Mouse (Mus musculus) forebrain, embryonic 10.5 days (tissue): ENCODE measurements around the gene Cln6. TPM values are rescaled to one million over a fixed set of nuclear protein-coding genes. Genes with fewer than 3 reads are reported as not detected.
A peak's percentile ranks its signal among the peaks of the same experiment; 100 is the strongest.
"Not testable (repeated sequence)": the region's sequence is repeated elsewhere in the genome, so short reads cannot be mapped to it uniquely, and the experiment has no call there.

Source experiments
- DNase-seq: peaks from one replicate; pipeline ENCODE4 v3.0.0-alpha.2; 2017; ENCODE audit warnings: low spot score; ENCODE audit errors: extremely low spot score
- H3K27ac ChIP-seq: fragments of 300-500 bp; sonication (generic); 2 replicates; pipeline ENCODE4 v1.5.1; 2016; ENCODE audit warnings: mild to moderate bottlenecking
- H3K27me3 ChIP-seq: fragments of 300-500 bp; sonication (generic); 2 replicates; pipeline ENCODE4 v1.6.1; 2016; ENCODE audit warnings: mild to moderate bottlenecking; ENCODE audit not compliant: poor library complexity, severe bottlenecking
- H3K36me3 ChIP-seq: fragments of 300-500 bp; sonication (generic); replicated peaks from 2 replicates; pipeline ENCODE4 v1.6.1; 2016; ENCODE audit warnings: mild to moderate bottlenecking, moderate library complexity
- H3K4me1 ChIP-seq: fragments of 300-500 bp; sonication (generic); 2 replicates; pipeline ENCODE4 v1.6.1; 2016
- H3K4me3 ChIP-seq: fragments of 300-500 bp; sonication (generic); 2 replicates; pipeline ENCODE4 v1.5.1; 2016; ENCODE audit warnings: mild to moderate bottlenecking, moderate library complexity
- H3K9me3 ChIP-seq: fragments of 300-500 bp; sonication (generic); 2 replicates; pipeline ENCODE4 v1.6.1; 2016; ENCODE audit warnings: mild to moderate bottlenecking, moderate library complexity
- WGBS: fragments of 180-500 bp; shearing (Covaris S2); methylation state at CpG from one replicate; pipeline ENCODE4 v1.1.7; 2016; 5-methylcytosine and 5-hydroxymethylcytosine counted together
- polyA plus RNA-seq: library from polyadenylated mRNA; unstranded; fragments of >200 nt; fragmentation: Nextera tagmentation; extraction: Ambion mirVana; gene quantifications from 2 replicates; pipeline ENCODE4 v1.2.1, GENCODE M21; 2016

The Cln6 gene
- polyA plus RNA-seq, 1 experiment from 2014 or later: 16.5 TPM

DNA sequence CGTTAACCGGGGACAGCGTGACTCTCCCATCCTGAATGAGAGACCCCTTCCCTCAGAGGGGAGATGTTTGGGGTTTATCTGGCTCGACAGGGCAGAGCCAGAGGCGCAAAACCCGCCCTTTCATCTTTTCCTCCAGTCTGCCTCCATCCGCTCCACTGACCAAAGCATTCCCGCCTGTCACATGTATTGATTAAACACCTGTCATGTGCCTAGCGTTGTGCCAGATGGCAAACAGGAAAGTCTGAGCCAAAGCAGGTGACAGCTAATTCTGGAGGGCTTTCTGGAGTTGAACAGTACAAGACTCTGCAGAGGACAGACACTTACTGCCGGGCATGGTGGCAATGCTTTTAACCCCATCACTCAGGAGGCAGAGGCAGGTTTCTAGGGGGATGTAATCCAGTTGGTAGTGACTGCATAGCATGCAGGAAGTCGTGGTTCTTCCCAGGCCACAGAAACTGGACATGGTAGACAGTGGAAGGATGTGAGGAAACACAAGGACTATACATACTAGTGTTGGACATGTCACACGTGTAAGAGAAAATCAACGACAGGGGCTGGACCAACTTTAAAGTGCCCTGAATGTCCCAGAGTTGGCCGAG, 686 bp downstream of the Cln6 start:
- WGBS: 20% methylated on average over 14 of the region's 14 CpGs
- DNase-seq: peak; percentile 42
- H3K4me3 ChIP-seq: peak overlapping the region; percentile 71
- peaks cover 9% of the 10 kb centered on the region for H3K36me3 ChIP-seq
- H3K27ac ChIP-seq: peak overlapping the region; percentile 94
- peaks cover 44% of the 10 kb centered on the region for H3K4me1 ChIP-seq
- no peaks in the 10 kb centered on the region for H3K9me3 ChIP-seq
- no peaks in the 10 kb centered on the region for H3K27me3 ChIP-seq

DNA sequence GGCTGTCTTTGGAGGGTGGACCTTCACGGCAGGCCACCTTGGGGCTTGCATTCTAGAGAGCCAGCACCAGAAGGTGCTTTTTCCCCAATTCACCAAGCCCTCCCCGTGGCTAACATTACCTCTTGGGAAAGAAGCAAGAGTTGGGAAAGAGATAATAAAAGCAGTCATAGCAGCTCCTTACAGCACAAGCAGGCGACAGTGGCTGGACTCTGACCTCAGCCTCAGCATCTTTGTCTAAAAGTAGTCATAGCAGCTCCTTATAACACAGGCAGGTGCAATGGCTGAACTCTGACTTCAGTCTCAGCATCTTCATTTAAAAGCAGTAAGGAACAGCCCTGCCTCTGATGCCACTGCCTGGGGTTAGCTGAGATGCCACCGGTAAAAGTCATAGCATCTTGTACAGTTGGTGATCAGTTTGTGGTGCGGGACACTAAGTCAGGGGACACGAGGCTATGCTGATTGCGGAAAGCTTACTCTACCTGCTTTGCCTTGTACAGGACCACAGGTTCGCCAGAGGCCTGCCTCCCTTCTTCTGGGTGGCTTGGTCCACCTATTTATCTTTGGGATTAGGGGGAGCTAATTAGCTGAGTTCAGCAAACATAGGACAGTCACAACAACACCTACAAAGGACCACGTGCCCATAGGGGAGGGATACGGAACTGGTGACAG, 4.9 kb downstream of the Cln6 start:
- no peak for DNase-seq
- Histone ChIP-seq H3K36me3 (peaks cover 19% of the 10 kb centered on the region), H3K4me1 (peaks cover 37% of the 10 kb centered on the region), H3K4me3 (no peak overlapping the region), H3K27ac (no peak overlapping the region), H3K9me3 (no peaks in the 10 kb centered on the region), H3K27me3 (no peaks in the 10 kb centered on the region)
- 75% methylated on average over 10 of the region's 10 CpGs for WGBS

DNA sequence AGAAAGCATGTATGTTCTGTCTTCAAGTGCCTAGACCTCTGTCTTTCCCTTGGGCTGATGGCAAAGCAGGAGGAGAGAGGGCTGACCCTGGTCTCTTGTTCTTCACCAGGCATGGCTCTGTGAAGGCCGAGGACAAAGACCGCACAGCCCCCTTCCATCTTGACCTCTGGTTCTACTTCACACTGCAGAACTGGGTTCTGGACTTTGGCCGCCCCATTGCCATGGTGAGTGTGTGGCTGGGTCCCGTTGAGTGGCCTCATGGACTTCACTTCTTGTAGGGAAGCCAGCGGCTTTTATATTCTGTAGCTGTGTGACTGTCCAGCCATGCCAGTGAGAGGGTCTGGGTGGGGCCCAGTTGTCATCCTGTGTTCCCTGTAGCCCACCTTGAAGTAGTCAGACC, 5.9 kb downstream of the Cln6 start:
- Histone ChIP-seq H3K27me3 (no peaks in the 10 kb centered on the region), H3K4me3 (no peak overlapping the region), H3K4me1 (peaks cover 30% of the 10 kb centered on the region), H3K27ac (no peak overlapping the region), H3K36me3 (peaks cover 22% of the 10 kb centered on the region), H3K9me3 (no peaks in the 10 kb centered on the region)
- no peak for DNase-seq
- 93% methylated on average over 5 of the region's 5 CpGs for WGBS

DNA sequence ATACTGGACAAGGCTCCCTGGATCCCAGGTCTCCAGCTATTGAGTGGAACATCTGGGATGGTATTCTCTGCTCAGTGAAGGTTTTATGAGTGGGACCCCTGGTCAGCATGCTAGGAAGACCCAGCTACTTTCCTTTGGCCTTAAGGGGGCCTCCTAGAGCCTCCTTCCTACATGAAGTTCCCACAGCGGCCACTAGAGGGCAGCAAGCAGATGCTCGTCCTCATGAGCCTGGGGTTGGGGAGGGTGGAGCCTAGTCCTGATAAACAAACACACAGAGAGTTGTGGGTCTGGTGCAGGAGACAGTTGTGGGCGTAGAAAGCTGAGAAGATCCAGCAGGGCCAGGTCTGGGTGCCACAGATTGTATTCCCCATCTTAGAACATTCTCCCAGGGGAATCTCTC, 9.1 kb downstream of the Cln6 start:
- peak; percentile 90 for DNase-seq
- H3K27ac ChIP-seq: no peak overlapping the region
- H3K4me3 ChIP-seq: no peak overlapping the region
- WGBS: 3% methylated on average over 3 of the region's 3 CpGs
- no peaks in the 10 kb centered on the region for H3K27me3 ChIP-seq
- no peaks in the 10 kb centered on the region for H3K9me3 ChIP-seq
- peaks cover 26% of the 10 kb centered on the region for H3K4me1 ChIP-seq
- peaks cover 27% of the 10 kb centered on the region for H3K36me3 ChIP-seq

DNA sequence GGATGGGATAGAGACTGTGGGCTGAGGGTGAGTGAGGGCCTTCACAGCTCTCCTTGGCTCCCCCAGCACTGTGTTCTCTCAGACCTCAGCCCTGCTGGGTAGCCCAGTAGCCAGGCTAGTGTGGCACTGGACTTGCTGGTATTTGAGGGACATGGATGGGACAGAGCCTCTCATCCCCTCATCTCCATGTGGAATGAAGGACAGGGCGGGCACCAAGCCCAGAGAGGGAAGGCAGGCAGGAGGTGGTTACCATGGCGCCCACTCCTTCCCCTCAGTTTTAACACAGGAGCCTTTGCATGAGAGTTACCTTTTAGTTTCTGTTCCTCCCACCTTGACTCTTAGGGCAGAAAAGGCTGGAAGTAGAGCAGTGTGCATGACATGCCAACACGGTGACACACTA, 10.1 kb downstream of the Cln6 start:
- no peak overlapping the region for H3K4me3 ChIP-seq
- H3K9me3 ChIP-seq: no peaks in the 10 kb centered on the region
- H3K4me1 ChIP-seq: peaks cover 26% of the 10 kb centered on the region
- H3K36me3 ChIP-seq: peaks cover 27% of the 10 kb centered on the region
- DNase-seq: no peak
- no peaks in the 10 kb centered on the region for H3K27me3 ChIP-seq
- WGBS: 84% methylated on average over 3 of the region's 3 CpGs
- H3K27ac ChIP-seq: no peak overlapping the region

DNA sequence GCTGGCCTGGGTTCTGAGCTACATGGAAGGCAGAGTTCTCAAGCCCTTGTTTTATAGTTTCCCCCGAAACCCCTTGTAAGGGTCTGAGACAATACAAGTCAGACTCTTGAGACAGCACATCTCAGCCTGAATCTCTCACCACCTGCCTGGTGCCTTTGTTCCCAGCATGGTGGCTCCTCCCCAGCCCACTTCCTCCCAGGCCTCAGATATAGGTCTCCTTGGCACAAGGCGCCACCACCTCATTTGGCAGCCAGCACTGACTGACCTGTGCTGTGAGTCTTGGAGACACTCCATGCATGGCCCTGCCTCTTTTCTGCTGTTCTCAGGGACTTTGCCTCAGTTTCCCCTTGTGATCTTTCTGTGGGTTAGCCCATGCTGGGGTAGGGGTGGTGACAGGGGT, 13.0 kb downstream of the Cln6 start:
- Histone ChIP-seq H3K36me3 (peaks cover 25% of the 10 kb centered on the region), H3K9me3 (no peaks in the 10 kb centered on the region), H3K4me3 (no peak overlapping the region), H3K27me3 (0 out of 2 replicates have a peak, but pooled peaks cover 1% of the 10 kb centered on the region), H3K4me1 (peaks cover 30% of the 10 kb centered on the region), H3K27ac (peak overlapping the region; percentile 44; the same call in 1 of the 2 replicates)
- DNase-seq: no peak
- WGBS: 81% methylated on average over 2 of the region's 2 CpGs

DNA sequence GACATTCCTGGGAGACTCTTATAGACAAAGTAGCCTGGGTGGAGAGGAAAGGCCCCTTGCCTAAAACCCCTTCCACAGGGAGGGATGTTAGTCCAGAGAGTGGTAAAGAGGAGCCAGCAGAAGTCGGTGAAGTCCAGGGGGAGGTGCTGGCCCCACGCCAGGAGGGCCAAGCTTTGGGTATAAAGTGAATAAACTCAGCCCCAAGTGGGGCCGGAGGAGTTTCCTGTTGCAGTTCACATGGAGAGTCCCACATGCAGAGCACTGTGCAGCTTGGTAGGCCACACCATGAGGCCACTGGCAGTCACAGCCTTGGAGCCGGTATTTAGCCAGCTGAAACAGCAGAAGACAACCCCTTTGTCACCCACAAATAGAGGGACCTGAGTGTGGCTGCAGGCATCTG, 15.9 kb downstream of the Cln6 start:
- no peak overlapping the region for H3K4me3 ChIP-seq
- no peak overlapping the region for H3K27ac ChIP-seq
- peaks cover 9% of the 10 kb centered on the region for H3K27me3 ChIP-seq
- peaks cover 15% of the 10 kb centered on the region for H3K36me3 ChIP-seq
- no peaks in the 10 kb centered on the region for H3K9me3 ChIP-seq
- WGBS: 71% methylated on average over 4 of the region's 4 CpGs
- H3K4me1 ChIP-seq: peaks cover 42% of the 10 kb centered on the region
- no peak for DNase-seq

DNA sequence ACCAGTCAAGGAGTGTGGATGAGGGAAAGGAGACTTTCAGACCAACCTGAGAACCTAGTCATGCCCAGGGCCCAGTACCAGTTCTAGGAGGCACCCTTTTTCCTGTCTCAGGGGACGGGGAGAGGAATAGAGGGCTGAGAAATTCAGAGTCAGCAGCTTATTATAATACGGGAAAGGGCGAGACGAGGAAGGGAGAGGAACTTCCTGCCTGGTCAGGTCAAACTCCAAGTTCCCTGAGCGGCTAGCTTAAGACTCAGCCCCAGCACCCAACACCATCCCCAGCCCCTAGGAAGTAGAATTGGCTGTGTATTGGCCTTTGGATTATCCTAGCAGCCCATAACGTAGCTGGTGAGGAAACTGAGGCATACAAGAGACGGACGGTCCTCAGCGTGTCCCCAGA, 18.6 kb downstream of the Cln6 start:
- Histone ChIP-seq H3K4me3 (no peak overlapping the region), H3K27ac (no peak overlapping the region), H3K27me3 (peaks cover 15% of the 10 kb centered on the region), H3K4me1 (peaks cover 35% of the 10 kb centered on the region), H3K36me3 (no peaks in the 10 kb centered on the region), H3K9me3 (no peaks in the 10 kb centered on the region)
- no peak for DNase-seq
- 79% methylated on average over 9 of the region's 9 CpGs for WGBS

DNA sequence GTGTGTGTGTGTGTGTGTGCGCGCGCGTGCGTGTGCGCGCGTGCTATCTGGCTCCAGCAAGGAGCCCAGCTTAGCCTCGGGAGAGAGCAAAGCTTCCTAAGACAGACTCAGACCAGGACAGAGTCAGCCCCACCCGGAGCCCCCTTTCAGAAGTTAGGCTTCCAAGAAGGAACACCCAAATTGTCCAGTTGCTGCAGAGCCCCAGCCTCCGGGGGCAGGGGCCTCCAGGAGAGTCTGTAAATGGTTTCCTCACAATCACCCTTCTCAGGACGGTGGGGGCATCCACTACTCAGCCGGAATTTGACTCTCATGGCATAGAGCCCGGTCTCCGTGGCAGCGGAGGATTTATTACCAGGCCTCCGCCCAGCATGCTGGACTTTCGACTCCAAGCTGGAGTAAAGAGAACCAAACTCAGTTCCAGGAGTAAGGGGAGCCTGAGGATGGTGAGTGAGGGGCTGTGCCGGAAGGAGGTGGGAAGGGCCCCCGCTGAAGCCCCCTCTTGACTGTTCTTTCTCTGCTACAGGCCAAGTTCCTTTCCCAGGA, 19.2 kb downstream of the Cln6 start, which contains the start of gene Calml4:
TSS of gene Calml4 (plus strand) at position 362 of the 543 bp plus-strand sequence.
- H3K36me3 ChIP-seq: no peaks in the 10 kb centered on the region
- peaks cover 34% of the 10 kb centered on the region for H3K4me1 ChIP-seq
- H3K27me3 ChIP-seq: peaks cover 15% of the 10 kb centered on the region
- 56% methylated on average over 20 of the region's 20 CpGs for WGBS
- no peaks in the 10 kb centered on the region for H3K9me3 ChIP-seq
- H3K4me3 ChIP-seq: no peak within 1 kb of the TSS
- DNase-seq: no peak
- H3K27ac ChIP-seq: peak within 1 kb of the TSS; percentile 58

DNA sequence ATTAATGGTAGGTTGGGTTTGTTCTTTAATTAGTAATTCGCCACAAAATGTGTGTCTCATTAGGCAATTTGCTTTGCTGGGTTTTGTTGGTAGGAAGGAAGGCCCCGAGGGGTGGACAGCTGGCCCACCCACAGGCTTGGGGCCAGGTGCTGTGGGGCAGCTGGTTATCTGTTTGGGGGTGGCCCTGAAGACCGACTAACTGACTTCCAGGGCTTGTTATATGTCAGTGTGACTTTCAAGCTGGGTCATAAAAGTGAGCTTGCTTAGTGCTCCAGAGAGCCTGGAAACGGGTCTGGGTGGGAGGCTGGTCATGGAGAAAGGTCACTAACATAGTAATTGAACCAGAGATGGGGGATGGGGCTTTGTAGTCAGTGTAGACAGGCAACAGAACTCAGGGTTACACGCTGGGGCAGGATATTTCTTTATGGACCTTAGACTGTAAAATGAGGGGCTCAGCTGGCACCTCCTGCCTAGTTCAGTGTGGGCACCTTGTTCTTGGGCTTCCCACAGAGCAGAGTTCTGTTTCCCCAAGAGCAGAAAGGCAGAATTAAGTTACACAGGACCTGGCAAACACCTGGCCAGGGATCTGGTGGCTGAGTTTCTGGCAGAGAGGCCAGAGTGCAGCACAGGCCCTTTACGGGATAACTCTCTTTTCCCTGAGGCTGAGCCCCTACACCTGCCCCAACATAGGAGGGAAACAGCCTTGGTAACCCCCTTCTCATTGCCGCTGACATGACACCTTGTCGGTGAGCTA, 19.9 kb downstream of the Cln6 start:
- WGBS: 58% methylated on average over 8 of the region's 8 CpGs
- Histone ChIP-seq H3K36me3 (no peaks in the 10 kb centered on the region), H3K4me1 (peaks cover 34% of the 10 kb centered on the region), H3K27ac (peak overlapping the region; percentile 58), H3K27me3 (peaks cover 15% of the 10 kb centered on the region), H3K4me3 (no peak overlapping the region), H3K9me3 (no peaks in the 10 kb centered on the region)
- no peak for DNase-seq

DNA sequence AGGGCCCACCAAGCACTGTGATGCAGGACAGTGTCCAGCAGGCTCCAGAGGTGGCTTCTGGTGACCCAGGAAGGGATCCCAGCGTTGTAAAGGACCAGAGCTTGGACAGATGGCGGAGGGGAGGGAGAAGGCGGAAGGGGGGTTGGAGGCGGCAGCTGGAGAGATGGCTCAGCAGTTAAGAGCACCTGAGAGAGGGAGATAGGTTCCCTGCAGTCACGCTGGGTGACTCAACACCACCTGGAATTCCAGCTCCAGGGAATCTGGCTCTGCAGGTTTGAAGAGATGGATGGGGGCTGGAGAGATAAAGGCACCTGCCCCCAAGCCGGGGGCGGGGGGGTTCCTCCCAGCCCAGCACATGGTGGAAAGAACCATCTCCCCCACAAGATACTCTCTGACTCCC, 21.5 kb downstream of the Cln6 start:
- Histone ChIP-seq H3K4me1 (peaks cover 30% of the 10 kb centered on the region), H3K27me3 (peaks cover 15% of the 10 kb centered on the region)
- not testable (repeated sequence) for H3K9me3 ChIP-seq, H3K4me3 ChIP-seq, H3K27ac ChIP-seq, DNase-seq, H3K36me3 ChIP-seq
- 66% methylated on average over 7 of the region's 7 CpGs for WGBS

DNA sequence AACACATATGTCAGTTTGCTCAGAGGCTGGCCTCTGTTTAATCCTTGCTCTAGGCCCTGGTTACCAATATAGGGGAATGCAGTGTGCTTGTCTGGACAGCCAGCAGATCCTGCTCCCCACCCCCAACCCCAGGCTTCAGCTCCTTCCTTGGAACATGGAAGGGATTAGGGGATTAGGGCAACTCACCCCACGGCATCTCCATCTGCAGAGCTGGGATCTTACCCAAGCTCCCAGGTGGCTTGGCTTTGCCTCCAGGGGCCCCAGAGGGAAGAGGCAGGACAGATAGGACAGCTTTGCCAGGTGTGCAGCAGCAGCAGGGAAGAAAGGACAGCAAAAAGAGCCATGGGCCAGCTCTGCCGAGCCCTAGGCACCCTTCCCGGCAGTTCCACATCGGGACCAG, 22.3 kb downstream of the Cln6 start:
- Histone ChIP-seq H3K9me3 (no peaks in the 10 kb centered on the region), H3K27ac (no peak overlapping the region), H3K4me1 (peaks cover 30% of the 10 kb centered on the region), H3K27me3 (peaks cover 15% of the 10 kb centered on the region), H3K36me3 (no peaks in the 10 kb centered on the region), H3K4me3 (no peak overlapping the region)
- no peak for DNase-seq
- WGBS: 52% methylated on average over 4 of the region's 4 CpGs

DNA sequence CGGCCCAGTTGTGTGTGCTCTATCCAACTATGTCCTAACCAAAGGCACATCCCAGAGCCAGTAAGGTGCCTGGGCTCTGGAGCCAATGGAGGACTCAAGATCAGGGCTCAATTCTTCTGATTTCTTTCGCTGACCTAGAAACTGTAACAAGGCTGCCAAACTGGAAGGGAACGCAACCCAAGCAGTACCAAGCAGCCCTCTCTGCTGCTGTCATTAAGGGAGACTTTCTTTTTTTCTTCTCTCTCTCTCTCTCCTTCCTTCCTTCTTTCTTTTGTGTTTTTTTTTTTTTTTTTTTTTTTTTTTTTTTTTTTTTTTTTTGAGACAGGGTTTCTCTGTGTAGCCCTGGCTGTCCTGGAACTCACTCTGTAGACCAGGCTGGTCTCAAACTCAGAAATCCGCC, 30.7 kb downstream of the Cln6 start:
- WGBS: 90% methylated on average over 4 of the region's 4 CpGs
- not testable (repeated sequence) for H3K4me1 ChIP-seq, H3K36me3 ChIP-seq, H3K27me3 ChIP-seq, H3K4me3 ChIP-seq, H3K27ac ChIP-seq, H3K9me3 ChIP-seq, DNase-seq
